Mouse (Mus musculus) lung, postnatal 0 days (tissue): ENCODE data around the gene Osbpl6.

Experiments used
- CTCF ChIP-seq: IDR thresholded peaks from 2 replicates; pipeline ENCODE4 v1.5.1; 2016; ENCODE audit warnings: antibody characterized with exemption, mild to moderate bottlenecking
- EP300 ChIP-seq: IDR thresholded peaks from 2 replicates; pipeline ENCODE4 v1.6.1; 2016; ENCODE audit warnings: antibody characterized with exemption, mild to moderate bottlenecking, control low read depth

GRCm38 (mm10) chr2:76512888-76513287 lies 106.6 kb downstream of the Osbpl6 start:
- TF ChIP-seq CTCF (0 out of 2 replicates have a peak, but pooled peaks have one; percentile 6), EP300 (peak; percentile 83)
